Mouse (Mus musculus): ENCODE measurements at regions not wholly inside any gene's neighbourhood (a gene's known extent, or its start where the extent isn't known, plus 50 kb on each side); places are given as distances from the start of the nearest gene placed in this dataset.

DNA sequence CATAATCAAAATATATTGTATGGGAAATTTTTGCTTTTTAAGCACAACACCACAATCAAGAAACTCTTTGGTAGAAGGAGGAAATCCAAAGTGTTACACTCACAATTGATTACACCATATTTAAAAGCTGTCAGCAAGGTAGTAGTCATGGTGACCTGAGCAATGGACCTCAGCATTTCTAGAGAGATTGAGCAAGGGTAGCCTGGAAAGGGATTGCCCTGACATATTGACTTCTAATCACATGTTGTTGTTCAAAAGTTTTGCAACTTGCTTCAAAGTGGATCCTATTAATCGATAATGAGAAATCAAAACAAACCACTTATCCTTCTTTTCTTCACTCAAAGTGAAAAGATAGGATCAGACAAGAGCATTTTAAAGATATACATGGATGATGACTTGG is 343.9 kb downstream of the Basp1 start:
- 87% methylated on average over 1 of the region's 1 CpGs for WGBS
- H3K36me3 ChIP-seq, result no peaks in the 10 kb centered on the region
- H3K27me3 ChIP-seq, result no peaks in the 10 kb centered on the region
- H3K9ac ChIP-seq, result no peak overlapping the region
- ATAC-seq (ENCODE audit: insufficient number of reproducible peaks, insufficient read depth, low FRiP score, low TSS enrichment), result no peak
- H3K27ac ChIP-seq, result no peak overlapping the region
- no peak overlapping the region for H3K4me2 ChIP-seq (replicated peaks)
- H3K4me3 ChIP-seq, result no peak overlapping the region
- H3K9me3 ChIP-seq, result no peaks in the 10 kb centered on the region
- no peaks in the 10 kb centered on the region for H3K4me1 ChIP-seq

DNA sequence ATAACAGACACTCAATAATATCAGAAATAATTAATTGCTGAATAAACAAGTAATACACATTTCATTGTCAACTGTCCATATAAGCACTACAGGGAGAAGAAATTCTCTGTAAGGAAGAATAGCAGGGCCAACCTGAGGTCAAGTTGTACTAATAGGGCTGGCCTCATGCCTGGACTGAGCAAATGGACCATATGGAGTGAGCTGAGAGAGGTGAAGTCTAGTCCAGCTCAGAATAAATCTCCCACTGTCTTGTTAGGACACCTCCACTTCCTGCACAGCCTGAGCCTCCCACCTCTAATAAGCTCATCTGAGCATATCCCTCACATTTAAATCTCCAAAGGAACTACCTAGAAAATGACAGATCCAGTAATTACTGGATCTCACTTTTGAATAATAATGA is 354.2 kb downstream of the Basp1 start:
- no peaks in the 10 kb centered on the region for H3K4me1 ChIP-seq
- no peak overlapping the region for H3K27ac ChIP-seq
- no peak overlapping the region for H3K4me3 ChIP-seq
- H3K36me3 ChIP-seq, result no peaks in the 10 kb centered on the region
- no peak for ATAC-seq (ENCODE audit: insufficient number of reproducible peaks, insufficient read depth, low FRiP score, low TSS enrichment)
- no peaks in the 10 kb centered on the region for H3K9me3 ChIP-seq
- H3K9ac ChIP-seq, result no peak overlapping the region
- H3K27me3 ChIP-seq, result no peaks in the 10 kb centered on the region
- no peak overlapping the region for H3K4me2 ChIP-seq (replicated peaks)

DNA sequence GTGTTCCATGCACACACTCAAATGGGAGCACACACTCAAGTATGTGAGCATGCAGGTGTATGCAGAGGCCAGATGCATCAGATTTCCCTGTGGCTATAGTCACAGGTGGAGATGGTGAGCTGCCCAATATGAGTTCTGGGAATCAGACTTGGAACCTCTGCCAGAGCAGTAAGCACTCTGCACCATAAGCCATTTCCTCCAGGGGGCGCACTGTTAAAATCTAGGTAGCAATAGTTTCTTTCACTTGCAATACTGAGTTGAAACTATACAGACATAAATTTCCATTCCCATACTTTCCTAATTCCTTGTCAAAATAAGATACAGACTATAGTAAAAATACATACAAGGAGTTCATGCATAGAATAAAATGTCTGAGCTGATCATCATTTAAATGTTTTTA is 365.7 kb downstream of the Basp1 start:
- H3K36me3 ChIP-seq, result no peaks in the 10 kb centered on the region
- H3K9ac ChIP-seq, result no peak overlapping the region
- no peaks in the 10 kb centered on the region for H3K9me3 ChIP-seq
- no peak overlapping the region for H3K4me2 ChIP-seq (replicated peaks)
- no peak overlapping the region for H3K27ac ChIP-seq
- H3K27me3 ChIP-seq, result no peaks in the 10 kb centered on the region
- no peaks in the 10 kb centered on the region for H3K4me1 ChIP-seq
- 36% methylated on average over 1 of the region's 1 CpGs for WGBS
- ATAC-seq (ENCODE audit: insufficient number of reproducible peaks, insufficient read depth, low FRiP score, low TSS enrichment), result no peak
- no peak overlapping the region for H3K4me3 ChIP-seq

DNA sequence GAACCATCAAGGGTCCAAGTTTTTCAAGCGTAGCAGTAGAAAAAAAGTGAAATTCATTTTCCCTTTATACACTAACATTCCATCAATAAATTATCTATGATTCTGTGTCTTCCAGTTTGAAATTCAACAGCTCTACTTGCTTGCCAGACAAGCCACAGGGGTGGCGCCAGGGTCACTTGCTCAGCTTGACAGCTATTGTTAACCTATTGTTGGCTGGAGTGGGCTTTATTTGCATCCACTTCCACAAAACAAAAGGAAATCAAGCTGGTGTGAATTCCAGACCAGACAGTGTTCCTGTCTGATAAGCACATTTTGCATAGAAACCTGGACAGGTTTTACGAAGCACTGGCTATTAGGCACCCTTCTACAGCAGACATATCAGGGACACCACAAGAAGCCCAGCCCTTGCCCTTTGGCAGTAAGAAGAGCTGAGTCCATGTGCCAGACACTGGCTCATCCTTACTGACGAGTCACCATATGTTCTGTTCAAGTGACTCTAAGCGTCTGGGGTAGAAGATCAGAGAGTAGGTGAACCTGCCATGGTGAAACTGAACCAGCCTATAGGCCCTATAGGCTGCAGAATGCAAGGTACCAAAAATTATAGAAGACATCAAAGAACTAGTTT is 366.9 kb downstream of the Basp1 start:
- H3K9ac ChIP-seq, result no peak overlapping the region
- H3K4me1 ChIP-seq, result no peaks in the 10 kb centered on the region
- WGBS, result 70% methylated on average over 5 of the region's 5 CpGs
- no peaks in the 10 kb centered on the region for H3K9me3 ChIP-seq
- no peak overlapping the region for H3K4me3 ChIP-seq
- H3K36me3 ChIP-seq, result no peaks in the 10 kb centered on the region
- no peak overlapping the region for H3K4me2 ChIP-seq (replicated peaks)
- no peaks in the 10 kb centered on the region for H3K27me3 ChIP-seq
- H3K27ac ChIP-seq, result no peak overlapping the region
- ATAC-seq (ENCODE audit: insufficient number of reproducible peaks, insufficient read depth, low FRiP score, low TSS enrichment), result no peak

- no peaks in the 10 kb centered on the region for H3K36me3 ChIP-seq
- no peaks in the 10 kb centered on the region for H3K9me3 ChIP-seq
- 90% methylated on average over 3 of the region's 3 CpGs for WGBS
- no peaks in the 10 kb centered on the region for H3K4me1 ChIP-seq
- H3K4me3 ChIP-seq, result no peak overlapping the region
- ATAC-seq (ENCODE audit: insufficient number of reproducible peaks, insufficient read depth, low FRiP score, low TSS enrichment), result no peak
- no peak overlapping the region for H3K9ac ChIP-seq
- no peak overlapping the region for H3K27ac ChIP-seq
- H3K4me2 ChIP-seq (replicated peaks), result no peak overlapping the region
- no peaks in the 10 kb centered on the region for H3K27me3 ChIP-seq
Measured at GRCm38 (mm10) chr15:25036231-25036630, 377.3 kb downstream of the Basp1 start.

DNA sequence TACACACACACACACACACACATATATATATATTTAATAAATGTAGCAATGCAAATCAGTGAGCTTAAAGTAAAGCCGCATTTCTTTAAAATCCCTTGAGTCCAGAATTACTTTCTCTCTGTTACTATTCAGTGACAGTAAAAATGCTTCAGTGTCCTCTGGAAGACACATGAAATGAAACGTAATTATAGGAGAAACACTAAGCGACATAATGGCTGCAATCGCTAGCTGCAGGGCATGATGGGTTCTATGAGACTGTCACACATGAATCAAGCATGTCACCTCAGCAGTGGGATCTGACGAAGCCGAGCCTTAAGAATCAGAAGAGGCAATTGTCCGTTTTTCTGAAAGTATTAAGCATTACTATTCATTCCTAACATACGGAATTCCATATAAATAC is 385.7 kb downstream of the Basp1 start:
- Histone ChIP-seq H3K9ac (no peak overlapping the region), H3K27ac (no peak overlapping the region), H3K4me3 (no peak overlapping the region), H3K9me3 (no peaks in the 10 kb centered on the region), H3K27me3 (no peaks in the 10 kb centered on the region), H3K4me2 (replicated peaks) (no peak overlapping the region), H3K36me3 (no peaks in the 10 kb centered on the region), H3K4me1 (no peaks in the 10 kb centered on the region)
- WGBS, result 79% methylated on average over 8 of the region's 8 CpGs
- ATAC-seq (ENCODE audit: insufficient number of reproducible peaks, insufficient read depth, low FRiP score, low TSS enrichment), result no peak

DNA sequence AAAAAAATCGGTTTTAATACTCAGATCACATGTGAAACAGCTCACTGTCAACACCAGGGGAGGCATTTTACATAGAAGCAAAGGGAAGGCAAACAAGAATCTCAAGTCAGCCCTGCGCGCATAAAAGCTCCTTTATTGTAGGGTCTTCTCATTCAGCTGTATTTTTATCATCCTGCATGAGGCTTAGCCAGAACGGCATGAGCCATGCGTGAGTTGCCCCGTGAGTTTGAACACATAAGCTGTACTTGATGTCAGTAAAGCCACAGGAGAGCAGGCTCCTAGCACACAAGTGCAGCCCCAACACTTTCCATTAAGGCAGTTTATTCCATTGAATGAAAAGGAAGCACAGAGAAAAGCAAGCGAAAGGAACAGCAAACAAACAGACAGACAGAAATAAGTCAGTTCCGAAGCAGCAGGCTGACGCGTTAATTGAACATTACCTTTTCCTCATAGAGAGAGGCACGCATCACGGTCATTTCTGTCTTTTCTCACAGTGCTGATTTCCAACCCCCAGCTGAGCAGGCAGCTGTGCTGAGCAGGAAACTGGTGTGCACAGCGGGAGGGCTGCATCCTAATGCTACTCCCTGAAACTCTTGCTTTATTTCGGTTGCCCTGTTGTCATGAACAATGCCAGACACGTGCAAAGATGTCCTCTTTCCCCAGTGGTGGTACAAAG is 386.6 kb downstream of the Basp1 start:
- Histone ChIP-seq H3K27me3 (no peaks in the 10 kb centered on the region), H3K36me3 (no peaks in the 10 kb centered on the region), H3K4me2 (replicated peaks) (peak overlapping the region; percentile 43), H3K4me3 (peak overlapping the region; percentile 10; the same call in 1 of the 2 replicates), H3K9ac (peak overlapping the region; percentile 24; the same call in 1 of the 2 replicates), H3K27ac (no peak overlapping the region), H3K9me3 (no peaks in the 10 kb centered on the region), H3K4me1 (no peaks in the 10 kb centered on the region)
- ATAC-seq (ENCODE audit: insufficient number of reproducible peaks, insufficient read depth, low FRiP score, low TSS enrichment), result no peak
- 9% methylated on average over 15 of the region's 15 CpGs for WGBS

DNA sequence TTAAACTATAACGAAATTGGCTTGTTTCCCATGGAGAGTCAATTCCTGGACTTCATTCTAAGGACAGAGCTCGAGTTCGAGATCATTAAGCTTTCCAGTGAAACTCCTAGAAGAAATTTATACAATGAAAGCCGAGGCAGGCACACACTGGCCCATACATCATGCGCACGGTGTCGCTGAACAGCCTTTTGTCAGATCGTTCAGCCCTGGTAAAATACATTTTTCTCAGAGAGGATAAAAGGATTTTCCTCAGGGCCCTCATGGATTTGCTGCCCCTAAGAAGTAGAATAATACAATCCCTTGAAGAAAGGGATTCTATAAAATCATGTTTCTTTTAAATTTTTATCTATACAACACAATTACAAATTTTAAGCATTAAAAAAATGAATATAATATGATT is 387.2 kb downstream of the Basp1 start:
- Histone ChIP-seq H3K4me2 (replicated peaks) (no peak overlapping the region), H3K9me3 (no peaks in the 10 kb centered on the region), H3K9ac (no peak overlapping the region), H3K4me3 (no peak overlapping the region), H3K36me3 (no peaks in the 10 kb centered on the region), H3K27me3 (no peaks in the 10 kb centered on the region), H3K27ac (no peak overlapping the region), H3K4me1 (no peaks in the 10 kb centered on the region)
- ATAC-seq (ENCODE audit: insufficient number of reproducible peaks, insufficient read depth, low FRiP score, low TSS enrichment), result no peak
- 50% methylated on average over 8 of the region's 8 CpGs for WGBS

DNA sequence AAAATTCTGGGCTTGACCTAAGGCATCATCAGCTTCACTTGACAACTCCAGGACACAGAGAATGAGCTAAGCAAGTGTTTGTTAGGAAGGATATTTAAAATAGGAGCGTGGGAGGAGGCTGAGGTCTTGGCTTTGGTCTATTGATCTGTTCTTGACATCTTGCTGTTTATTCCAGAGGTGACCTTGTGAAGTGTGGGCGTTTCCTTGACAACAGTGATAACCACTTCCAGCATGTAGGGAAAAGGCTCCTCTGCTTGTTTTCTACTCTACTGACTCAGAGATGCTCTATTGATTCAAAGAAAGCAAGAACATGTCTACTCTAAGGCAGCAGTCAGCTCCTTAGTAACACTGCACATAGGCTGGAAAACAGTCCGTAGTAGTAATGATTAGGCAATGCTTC is 392.6 kb downstream of the Basp1 start:
- Histone ChIP-seq H3K36me3 (no peaks in the 10 kb centered on the region), H3K9ac (no peak overlapping the region), H3K4me2 (replicated peaks) (no peak overlapping the region), H3K4me1 (no peaks in the 10 kb centered on the region), H3K27me3 (no peaks in the 10 kb centered on the region), H3K4me3 (no peak overlapping the region), H3K27ac (no peak overlapping the region), H3K9me3 (no peaks in the 10 kb centered on the region)
- no peak for ATAC-seq (ENCODE audit: insufficient number of reproducible peaks, insufficient read depth, low FRiP score, low TSS enrichment)
- WGBS, result 75% methylated on average over 3 of the region's 3 CpGs

- H3K36me3 ChIP-seq, result no peaks in the 10 kb centered on the region
- H3K9ac ChIP-seq, result no peak overlapping the region
- H3K9me3 ChIP-seq, result no peaks in the 10 kb centered on the region
- no peaks in the 10 kb centered on the region for H3K4me1 ChIP-seq
- H3K4me2 ChIP-seq (replicated peaks), result no peak overlapping the region
- no peak for ATAC-seq (ENCODE audit: insufficient number of reproducible peaks, insufficient read depth, low FRiP score, low TSS enrichment)
- H3K4me3 ChIP-seq, result no peak overlapping the region
- H3K27ac ChIP-seq, result no peak overlapping the region
- no peaks in the 10 kb centered on the region for H3K27me3 ChIP-seq
- WGBS, result 81% methylated on average over 12 of the region's 12 CpGs
Measured at GRCm38 (mm10) chr15:25019352-25019941, 394.1 kb downstream of the Basp1 start.

DNA sequence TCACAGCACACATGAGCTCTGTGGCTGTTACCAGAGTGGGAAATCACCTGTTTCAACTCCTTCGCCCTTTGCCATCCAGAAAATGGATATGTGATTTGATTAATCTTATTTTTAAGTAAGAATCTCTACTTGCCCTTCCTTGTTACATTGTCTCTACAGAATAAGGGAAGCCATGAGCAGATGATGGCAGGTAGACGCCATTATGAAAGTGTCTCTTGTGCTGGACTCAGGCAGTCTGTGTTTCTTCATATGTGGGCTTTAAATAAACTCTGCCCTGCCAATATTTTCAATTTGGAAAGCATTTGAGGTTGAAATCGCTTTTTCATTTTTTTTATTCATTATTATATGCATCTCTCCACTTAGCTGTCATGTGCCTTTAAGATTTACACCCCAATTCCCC is 394.6 kb downstream of the Basp1 start:
- Histone ChIP-seq H3K9me3 (no peaks in the 10 kb centered on the region), H3K4me3 (no peak overlapping the region), H3K27ac (no peak overlapping the region), H3K36me3 (no peaks in the 10 kb centered on the region), H3K9ac (no peak overlapping the region), H3K4me2 (replicated peaks) (no peak overlapping the region), H3K4me1 (no peaks in the 10 kb centered on the region), H3K27me3 (no peaks in the 10 kb centered on the region)
- no peak for ATAC-seq (ENCODE audit: insufficient number of reproducible peaks, insufficient read depth, low FRiP score, low TSS enrichment)
- 86% methylated on average over 3 of the region's 3 CpGs for WGBS

GRCm38 (mm10) chr15:25007720-25008119 is 405.8 kb downstream of the Basp1 start:
- Histone ChIP-seq H3K4me3 (no peak overlapping the region), H3K4me1 (no peaks in the 10 kb centered on the region), H3K27ac (no peak overlapping the region), H3K36me3 (no peaks in the 10 kb centered on the region), H3K27me3 (no peaks in the 10 kb centered on the region), H3K4me2 (replicated peaks) (no peak overlapping the region), H3K9ac (no peak overlapping the region), H3K9me3 (no peaks in the 10 kb centered on the region)
- 96% methylated on average over 2 of the region's 2 CpGs for WGBS
- ATAC-seq (ENCODE audit: insufficient number of reproducible peaks, insufficient read depth, low FRiP score, low TSS enrichment), result no peak
